Mouse (Mus musculus) neutrophil, adult 5-6 weeks (primary cell): ENCODE measurements around the gene Scimp. TPM values are rescaled to one million over a fixed set of nuclear protein-coding genes. Genes with fewer than 3 reads are reported as not detected.

ENCODE experiments used
- ATAC-seq: fragments of 151-379, 151-347 bp; 2 replicates; pipeline ENCODE4 v1.8.0; 2017; ENCODE audit warnings: mild to moderate bottlenecking, moderate TSS enrichment; ENCODE audit not compliant: insufficient number of reproducible peaks, poor library complexity, low FRiP score, severe bottlenecking; ENCODE audit errors: extremely low read depth
- total RNA-seq: library from RNA; stranded (forward); fragments of 200-1000 nt; gene quantifications from 2 replicates; pipeline ENCODE4 v1.2.3, GENCODE M21; 2017

Scimp gene
- 15.1 and 25.1 TPM in 2 replicates for total RNA-seq

GRCm38 (mm10) chr11:70812365-70812764 lies at the start of gene Scimp:
Scimp (minus strand) TSS chr11:70812586.
- ATAC-seq = peak; percentile 74

- ATAC-seq = no peak
Observed at GRCm38 (mm10) chr11:70860371-70860770, 48.0 kb upstream of the Scimp start.

- ATAC-seq = no peak
Observed at GRCm38 (mm10) chr11:70846029-70846428, 33.6 kb upstream of the Scimp start.

- no peak for ATAC-seq
Observed at GRCm38 (mm10) chr11:70845457-70845978, 33.1 kb upstream of the Scimp start.

- peak; percentile 79 for ATAC-seq
Observed at GRCm38 (mm10) chr11:70844559-70845456, 32.4 kb upstream of the Scimp start, which contains the start of gene Rabep1. Rabep1 (plus strand) TSS chr11:70844778.

GRCm38 (mm10) chr11:70843701-70844551 lies 31.5 kb upstream of the Scimp start:
- no peak for ATAC-seq

GRCm38 (mm10) chr11:70842983-70843382 lies 30.6 kb upstream of the Scimp start:
- no peak for ATAC-seq

- no peak for ATAC-seq
Observed at GRCm38 (mm10) chr11:70838610-70839009, 26.2 kb upstream of the Scimp start.

- ATAC-seq = no peak
Observed at GRCm38 (mm10) chr11:70837031-70837430, 24.6 kb upstream of the Scimp start.

GRCm38 (mm10) chr11:70835381-70835831 lies 23.0 kb upstream of the Scimp start:
- no peak for ATAC-seq

GRCm38 (mm10) chr11:70833831-70834230 lies 21.4 kb upstream of the Scimp start:
- ATAC-seq = no peak

- ATAC-seq = no peak
Observed at GRCm38 (mm10) chr11:70833408-70833807, 21.0 kb upstream of the Scimp start.

GRCm38 (mm10) chr11:70831201-70831600 lies 18.8 kb upstream of the Scimp start:
- no peak for ATAC-seq

GRCm38 (mm10) chr11:70828975-70829615 lies 16.7 kb upstream of the Scimp start:
- ATAC-seq = no peak

GRCm38 (mm10) chr11:70826207-70826606 lies 13.8 kb upstream of the Scimp start:
- peak; percentile 74 for ATAC-seq

GRCm38 (mm10) chr11:70821728-70822591 lies 9.6 kb upstream of the Scimp start:
- ATAC-seq = no peak

GRCm38 (mm10) chr11:70820120-70820519 lies 7.7 kb upstream of the Scimp start:
- no peak for ATAC-seq

GRCm38 (mm10) chr11:70816770-70817169 lies 4.4 kb upstream of the Scimp start:
- ATAC-seq = no peak
